Comparison of ENCODE assay signal across 17 mouse cellular contexts in the genomic region with DNA sequence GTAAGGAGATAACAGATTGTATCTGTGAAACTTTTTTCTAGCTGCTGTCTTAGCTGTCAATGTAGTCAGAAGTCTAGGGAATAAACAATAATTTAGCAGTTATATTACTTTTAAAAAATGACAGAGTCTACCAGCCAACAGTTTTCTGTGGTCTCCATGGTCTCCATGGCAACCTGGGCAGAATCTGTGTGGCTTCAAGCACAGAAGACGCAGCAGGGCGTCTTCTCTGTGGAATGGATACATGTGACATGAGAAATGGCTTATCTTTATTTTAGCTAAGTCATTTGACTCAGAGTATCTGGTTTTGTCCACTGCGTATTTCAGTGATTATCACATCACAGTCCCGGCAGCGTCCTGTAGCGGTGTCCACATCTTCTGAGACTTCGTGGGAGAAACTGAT. TPM values are rescaled to one million over a fixed set of nuclear protein-coding genes. Genes with fewer than 3 reads are reported as not detected.
DNase-seq lines count a peak whose midpoint lies in the region; ATAC-seq and TF ChIP-seq lines count a peak whose summit lies in the region.
"Had no signal": no experiment of that assay in that cellular context is flagged by ENCODE, and none has a peak within 500 bp of the region (broad histone marks: within the 10 kb centered on the region; RNA-seq: fewer than 3 reads in every experiment).

No protein-coding gene starts in this region.

- TF ChIP-seq POLR2A in testis, adult 2 months (IDR thresholded peaks at IDR 0.05; ENCODE audit: control insufficient read depth, low read depth, low read length) = no peak
- no peak for TF ChIP-seq POLR2A in kidney, adult 2 months (IDR thresholded peaks at IDR 0.05; ENCODE audit: low read depth, low read length)

- no peaks in the 10 kb centered on the region for H3K36me3 ChIP-seq in hindbrain, embryonic 10.5 days
- no peaks in the 10 kb centered on the region; the same call in 1 of the 2 replicates for H3K36me3 ChIP-seq in hindbrain, embryonic 13.5 days
- no peaks in the 10 kb centered on the region for H3K36me3 ChIP-seq in testis, adult 2 months (ENCODE audit: control insufficient read depth, insufficient read depth, low read length)
- H3K36me3 ChIP-seq in kidney, adult 2 months (ENCODE audit: control insufficient read depth, insufficient read depth, low read length) = no peaks in the 10 kb centered on the region
- H3K36me3 ChIP-seq: embryonic facial prominence, embryonic 12.5 days; heart, embryonic 15.5 days had no signal

- TF ChIP-seq CTCF in testis, adult 2 months (IDR thresholded peaks at IDR 0.05; ENCODE audit: control insufficient read depth, insufficient read depth, insufficient replicate concordance, low read depth, low read length) = no peak
- TF ChIP-seq CTCF in kidney, adult 2 months (conservative IDR thresholded peaks at IDR 0.05; ENCODE audit: insufficient read depth, insufficient read length, low read depth, low read length) = no peak

- H3K4me2 ChIP-seq in hindbrain, embryonic 13.5 days = no peak overlapping the region
- H3K4me2 ChIP-seq: embryonic facial prominence, embryonic 12.5 days; heart, embryonic 15.5 days had no signal

- 58% methylated on average over 7 of the region's 7 CpGs for WGBS in hindbrain, embryonic 10.5 days
- WGBS in hindbrain, embryonic 13.5 days = 23% methylated on average over 7 of the region's 7 CpGs
- 92% methylated on average over 7 of the region's 7 CpGs for WGBS in kidney, adult 2 months

- no peak overlapping the region for H3K4me3 ChIP-seq in hindbrain, embryonic 10.5 days
- no peak overlapping the region for H3K4me3 ChIP-seq in hindbrain, embryonic 13.5 days
- H3K4me3 ChIP-seq in testis, adult 2 months (ENCODE audit: control insufficient read depth, low read depth, low read length) = peak overlapping the region; percentile 35; the same call in 1 of the 2 replicates
- no peak overlapping the region for H3K4me3 ChIP-seq in kidney, adult 2 months (ENCODE audit: insufficient read depth, low read depth, low read length)
- H3K4me3 ChIP-seq: embryonic facial prominence, embryonic 12.5 days; heart, embryonic 15.5 days had no signal

- H3K9me3 ChIP-seq in hindbrain, embryonic 10.5 days = peaks cover 7% of the 10 kb centered on the region
- peaks cover 8% of the 10 kb centered on the region for H3K9me3 ChIP-seq in hindbrain, embryonic 13.5 days

- H3K27me3 ChIP-seq in hindbrain, embryonic 10.5 days (ENCODE audit: insufficient read depth, poor library complexity, severe bottlenecking) = peaks cover 10% of the 10 kb centered on the region; the same call in 1 of the 2 replicates
- 0 out of 2 replicates have a peak, but pooled peaks cover 7% of the 10 kb centered on the region for H3K27me3 ChIP-seq in hindbrain, embryonic 13.5 days
- no peaks in the 10 kb centered on the region for H3K27me3 ChIP-seq in testis, adult 2 months (ENCODE audit: control insufficient read depth, insufficient read depth, low read length)
- no peaks in the 10 kb centered on the region for H3K27me3 ChIP-seq in kidney, adult 2 months (replicated peaks; ENCODE audit: control insufficient read depth, insufficient read depth, low read length)
- H3K27me3 ChIP-seq: embryonic facial prominence, embryonic 12.5 days; heart, embryonic 15.5 days had no signal

- H3K4me1 ChIP-seq in hindbrain, embryonic 10.5 days (replicated peaks) = peaks cover 22% of the 10 kb centered on the region
- peaks cover 15% of the 10 kb centered on the region for H3K4me1 ChIP-seq in hindbrain, embryonic 13.5 days (replicated peaks)
- peaks cover 12% of the 10 kb centered on the region for H3K4me1 ChIP-seq in testis, adult 2 months (ENCODE audit: control insufficient read depth, insufficient read depth, low read length)
- peaks cover under 1% of the 10 kb centered on the region; the same call in 1 of the 2 replicates for H3K4me1 ChIP-seq in kidney, adult 2 months (ENCODE audit: control insufficient read depth, insufficient read depth, low read length)
- H3K4me1 ChIP-seq: embryonic facial prominence, embryonic 12.5 days had no signal

- no peak overlapping the region for H3K9ac ChIP-seq in hindbrain, embryonic 13.5 days
- H3K9ac ChIP-seq: embryonic facial prominence, embryonic 12.5 days; heart, embryonic 15.5 days had no signal

- peak; percentile 20 for DNase-seq in hindbrain, embryonic 10.5 days (ENCODE audit: low spot score)
- no peak for DNase-seq in testis, postnatal 14 days (ENCODE audit: low spot score)
- DNase-seq in embryo, embryonic 11 days = peak; percentile 47
- DNase-seq in layer of hippocampus, adult 9-11 months = no peak
- DNase-seq in kidney, adult 2 months = no peak
- DNase-seq: cerebellum, adult 9-10 months; kidney, adult 8-10 months; kidney, postnatal 36 days; lung, adult 2 months; lung, postnatal 4 days; right cerebral cortex, postnatal 25 days; thymus, adult 18-20 months had no signal

- H3K27ac ChIP-seq in hindbrain, embryonic 10.5 days = no peak overlapping the region
- no peak overlapping the region for H3K27ac ChIP-seq in hindbrain, embryonic 13.5 days
- no peak overlapping the region for H3K27ac ChIP-seq in testis, adult 2 months (ENCODE audit: control insufficient read depth, insufficient read depth, low read depth, low read length)
- no peak overlapping the region for H3K27ac ChIP-seq in kidney, adult 2 months (ENCODE audit: insufficient read depth, low read depth, low read length)
- H3K27ac ChIP-seq: embryonic facial prominence, embryonic 12.5 days had no signal

- ATAC-seq in hindbrain, embryonic 13.5 days (ENCODE audit: low FRiP score) = no peak

RNA-seq across cellular contexts. Expression of a gene that starts 5.2 kb away (rescaled TPM):
- 26.6 and 29.8 TPM in 2 replicates for polyA plus RNA-seq in hindbrain, embryonic 10.5 days (2016; fragmentation: Nextera tagmentation; extraction: Ambion mirVana)
- 69.3 and 69.8 TPM in 2 replicates for polyA plus RNA-seq in hindbrain, embryonic 13.5 days (2015; fragmentation: Nextera tagmentation; extraction: Ambion mirVana)
- 3.8 and 4.9 TPM in 2 replicates for polyA plus RNA-seq in testis, adult 2 months (2012; rRNA removed)
- polyA plus RNA-seq in kidney, adult 2 months (2012; rRNA removed) = 3.7 and 5.4 TPM in 2 replicates

RNA-seq across cellular contexts. Expression of a gene that starts 18.0 kb away (rescaled TPM):
- 0.42 and 1.2 TPM in 2 replicates for polyA plus RNA-seq in hindbrain, embryonic 10.5 days (2016; fragmentation: Nextera tagmentation; extraction: Ambion mirVana)
- polyA plus RNA-seq in hindbrain, embryonic 13.5 days (2015; fragmentation: Nextera tagmentation; extraction: Ambion mirVana) = not detected in 2 replicates
- polyA plus RNA-seq in testis, adult 2 months (2012; rRNA removed) = not detected in 2 replicates
- 0.12 and 0.19 TPM in 2 replicates for polyA plus RNA-seq in kidney, adult 2 months (2012; rRNA removed)
- polyA plus RNA-seq: heart, embryonic 15.5 days; liver, adult 2 months; lung, adult 2 months had no signal

Comparison
In these comparisons a context has a peak if more than half of its experiments do, and no peak if none do; other contexts are left out.
1. DNase-seq: peak in hindbrain, embryonic 10.5 days (single experiment) and embryo, embryonic 11 days (single experiment); none in testis, postnatal 14 days (single experiment), layer of hippocampus, adult 9-11 months (single experiment) and kidney, adult 2 months (single experiment).